Mouse (Mus musculus): Measurements from ENCODE around the gene Tpm3. TPM values are rescaled to one million over a fixed set of nuclear protein-coding genes. Genes with fewer than 3 reads are reported as not detected.

Gene Tpm3
- polyA plus RNA-seq, 1 experiment, result 665 TPM

- TF ChIP-seq CTCF (IDR thresholded peaks at IDR 0.05; ENCODE audit: control insufficient read depth, insufficient read depth, low read length), result no peak
- no peak for TF ChIP-seq POLR2A (IDR thresholded peaks at IDR 0.05; ENCODE audit: borderline replicate concordance, control insufficient read depth, low read depth, low read length)
- Histone ChIP-seq H3K4me1 (ENCODE audit: control insufficient read depth, insufficient read depth, low read length) (peaks cover 1% of the 10 kb centered on the region; the same call in 1 of the 2 replicates), H3K4me3 (replicated peaks; ENCODE audit: control insufficient read depth, low read depth, low read length) (no peak overlapping the region), H3K27ac (ENCODE audit: control insufficient read depth, insufficient read depth, low read depth, low read length, poor library complexity) (no peak overlapping the region)
- WGBS, result 85% methylated on average over 2 of the region's 2 CpGs
These were observed 16.2 kb downstream of the Tpm3 start for GRCm38 (mm10) chr3:90088617-90089016.

GRCm38 (mm10) chr3:90090892-90091291, 18.4 kb downstream of the Tpm3 start:
- H3K27ac ChIP-seq (ENCODE audit: control insufficient read depth, insufficient read depth, low read depth, low read length, poor library complexity), result no peak overlapping the region
- H3K4me1 ChIP-seq (ENCODE audit: control insufficient read depth, insufficient read depth, low read length), result no peaks in the 10 kb centered on the region; the same call in 1 of the 2 replicates
- no peak overlapping the region for H3K4me3 ChIP-seq (replicated peaks; ENCODE audit: control insufficient read depth, low read depth, low read length)

GRCm38 (mm10) chr3:90094453-90094852, 22.0 kb downstream of the Tpm3 start:
- no peak for TF ChIP-seq CTCF (IDR thresholded peaks at IDR 0.05; ENCODE audit: control insufficient read depth, insufficient read depth, low read length)
- no peak for TF ChIP-seq POLR2A (IDR thresholded peaks at IDR 0.05; ENCODE audit: borderline replicate concordance, control insufficient read depth, low read depth, low read length)

More at GRCm38 (mm10) chr3:90090892-90091291, 18.4 kb downstream of the Tpm3 start:
- WGBS, result 82% methylated on average over 6 of the region's 6 CpGs
- no peak for TF ChIP-seq POLR2A (IDR thresholded peaks at IDR 0.05; ENCODE audit: borderline replicate concordance, control insufficient read depth, low read depth, low read length)
- TF ChIP-seq CTCF (IDR thresholded peaks at IDR 0.05; ENCODE audit: control insufficient read depth, insufficient read depth, low read length), result no peak

GRCm38 (mm10) chr3:90097928-90098327, 25.5 kb downstream of the Tpm3 start:
- no peak overlapping the region for H3K27ac ChIP-seq (ENCODE audit: control insufficient read depth, insufficient read depth, low read depth, low read length, poor library complexity)
- TF ChIP-seq CTCF (IDR thresholded peaks at IDR 0.05; ENCODE audit: control insufficient read depth, insufficient read depth, low read length) (no peak), POLR2A (IDR thresholded peaks at IDR 0.05; ENCODE audit: borderline replicate concordance, control insufficient read depth, low read depth, low read length) (no peak)
- no peak overlapping the region for H3K4me3 ChIP-seq (replicated peaks; ENCODE audit: control insufficient read depth, low read depth, low read length)
- WGBS, result 78% methylated on average over 5 of the region's 5 CpGs
- no peaks in the 10 kb centered on the region for H3K4me1 ChIP-seq (ENCODE audit: control insufficient read depth, insufficient read depth, low read length)

More at GRCm38 (mm10) chr3:90094453-90094852, 22.0 kb downstream of the Tpm3 start:
- H3K4me3 ChIP-seq (replicated peaks; ENCODE audit: control insufficient read depth, low read depth, low read length), result no peak overlapping the region
- WGBS, result 74% methylated on average over 3 of the region's 3 CpGs
- no peak overlapping the region for H3K27ac ChIP-seq (ENCODE audit: control insufficient read depth, insufficient read depth, low read depth, low read length, poor library complexity)
- no peaks in the 10 kb centered on the region for H3K4me1 ChIP-seq (ENCODE audit: control insufficient read depth, insufficient read depth, low read length)

GRCm38 (mm10) chr3:90101010-90101409, 28.6 kb downstream of the Tpm3 start:
- TF ChIP-seq POLR2A (IDR thresholded peaks at IDR 0.05; ENCODE audit: borderline replicate concordance, control insufficient read depth, low read depth, low read length) (no peak), CTCF (IDR thresholded peaks at IDR 0.05; ENCODE audit: control insufficient read depth, insufficient read depth, low read length) (no peak)
- WGBS, result 82% methylated on average over 3 of the region's 3 CpGs
- Histone ChIP-seq H3K4me1 (ENCODE audit: control insufficient read depth, insufficient read depth, low read length) (no peaks in the 10 kb centered on the region), H3K27ac (ENCODE audit: control insufficient read depth, insufficient read depth, low read depth, low read length, poor library complexity) (no peak overlapping the region), H3K4me3 (replicated peaks; ENCODE audit: control insufficient read depth, low read depth, low read length) (no peak overlapping the region)

GRCm38 (mm10) chr3:90101673-90102072, 29.2 kb downstream of the Tpm3 start:
- H3K4me3 ChIP-seq (replicated peaks; ENCODE audit: control insufficient read depth, low read depth, low read length), result no peak overlapping the region
- H3K4me1 ChIP-seq (ENCODE audit: control insufficient read depth, insufficient read depth, low read length), result no peaks in the 10 kb centered on the region
- no peak for TF ChIP-seq CTCF (IDR thresholded peaks at IDR 0.05; ENCODE audit: control insufficient read depth, insufficient read depth, low read length)
- no peak for TF ChIP-seq POLR2A (IDR thresholded peaks at IDR 0.05; ENCODE audit: borderline replicate concordance, control insufficient read depth, low read depth, low read length)
- 58% methylated on average over 2 of the region's 2 CpGs for WGBS
- H3K27ac ChIP-seq (ENCODE audit: control insufficient read depth, insufficient read depth, low read depth, low read length, poor library complexity), result no peak overlapping the region

GRCm38 (mm10) chr3:90102239-90102638, 29.8 kb downstream of the Tpm3 start:
- H3K27ac ChIP-seq (ENCODE audit: control insufficient read depth, insufficient read depth, low read depth, low read length, poor library complexity), result no peak overlapping the region
- 81% methylated on average over 2 of the region's 2 CpGs for WGBS
- no peaks in the 10 kb centered on the region for H3K4me1 ChIP-seq (ENCODE audit: control insufficient read depth, insufficient read depth, low read length)

GRCm38 (mm10) chr3:90103176-90103575, 30.7 kb downstream of the Tpm3 start:
- Histone ChIP-seq H3K4me1 (ENCODE audit: control insufficient read depth, insufficient read depth, low read length) (no peaks in the 10 kb centered on the region), H3K27ac (ENCODE audit: control insufficient read depth, insufficient read depth, low read depth, low read length, poor library complexity) (no peak overlapping the region), H3K4me3 (replicated peaks; ENCODE audit: control insufficient read depth, low read depth, low read length) (no peak overlapping the region)
- no peak for TF ChIP-seq CTCF (IDR thresholded peaks at IDR 0.05; ENCODE audit: control insufficient read depth, insufficient read depth, low read length)
- no peak for TF ChIP-seq POLR2A (IDR thresholded peaks at IDR 0.05; ENCODE audit: borderline replicate concordance, control insufficient read depth, low read depth, low read length)
- whole genome bisulfite sequencing, result 85% methylated on average over 2 of the region's 2 CpGs

More at GRCm38 (mm10) chr3:90102239-90102638, 29.8 kb downstream of the Tpm3 start:
- H3K4me3 ChIP-seq (replicated peaks; ENCODE audit: control insufficient read depth, low read depth, low read length), result no peak overlapping the region
- TF ChIP-seq CTCF (IDR thresholded peaks at IDR 0.05; ENCODE audit: control insufficient read depth, insufficient read depth, low read length) (no peak), POLR2A (IDR thresholded peaks at IDR 0.05; ENCODE audit: borderline replicate concordance, control insufficient read depth, low read depth, low read length) (no peak)

GRCm38 (mm10) chr3:90103938-90104337, 31.5 kb downstream of the Tpm3 start, which contains the start of gene Nup210l:
TSS of gene Nup210l (plus strand) at chr3:90104132.
- TF ChIP-seq CTCF (IDR thresholded peaks at IDR 0.05; ENCODE audit: control insufficient read depth, insufficient read depth, low read length), result no peak
- no peak for TF ChIP-seq POLR2A (IDR thresholded peaks at IDR 0.05; ENCODE audit: borderline replicate concordance, control insufficient read depth, low read depth, low read length)
- WGBS, result 77% methylated on average over 13 of the region's 13 CpGs
- Histone ChIP-seq H3K27ac (ENCODE audit: control insufficient read depth, insufficient read depth, low read depth, low read length, poor library complexity) (no peak within 1 kb of the TSS), H3K4me1 (ENCODE audit: control insufficient read depth, insufficient read depth, low read length) (no peaks in the 10 kb centered on the region), H3K4me3 (replicated peaks; ENCODE audit: control insufficient read depth, low read depth, low read length) (no peak within 1 kb of the TSS)

Measured in bone marrow, adult 2 months (tissue).